Mouse (Mus musculus): ENCODE results near the gene Cftr.

The Cftr gene

GRCm38 (mm10) chr6:18314365-18314943, 144.0 kb downstream of the Cftr start:
- DNase-seq (ENCODE audit: low read depth, low spot score) = no peak

- DNase-seq (ENCODE audit: low read depth, low spot score) = no peak
Measured at GRCm38 (mm10) chr6:18322950-18323349, 152.5 kb downstream of the Cftr start.

DNA sequence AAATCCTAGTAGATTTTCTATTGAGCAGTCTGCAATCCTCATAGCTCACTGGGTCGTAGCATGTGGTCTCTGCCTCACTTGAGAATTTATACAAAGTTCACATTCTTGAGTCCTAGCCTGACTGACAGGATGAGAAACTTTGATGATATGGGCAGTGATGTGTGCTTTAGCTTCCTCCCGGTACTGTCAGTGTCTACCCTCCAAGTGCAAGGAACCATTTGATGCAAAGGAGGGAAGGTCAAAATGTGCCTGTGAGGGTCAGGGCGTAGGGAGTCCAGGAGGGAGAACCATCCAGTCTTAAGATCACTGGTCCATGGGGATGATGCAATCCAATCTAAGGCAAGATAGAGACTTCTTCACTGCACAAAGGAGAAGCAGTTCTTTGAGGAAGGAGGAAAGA, 164.9 kb downstream of the Cftr start:
- no peak for DNase-seq (ENCODE audit: low read depth, low spot score)

DNA sequence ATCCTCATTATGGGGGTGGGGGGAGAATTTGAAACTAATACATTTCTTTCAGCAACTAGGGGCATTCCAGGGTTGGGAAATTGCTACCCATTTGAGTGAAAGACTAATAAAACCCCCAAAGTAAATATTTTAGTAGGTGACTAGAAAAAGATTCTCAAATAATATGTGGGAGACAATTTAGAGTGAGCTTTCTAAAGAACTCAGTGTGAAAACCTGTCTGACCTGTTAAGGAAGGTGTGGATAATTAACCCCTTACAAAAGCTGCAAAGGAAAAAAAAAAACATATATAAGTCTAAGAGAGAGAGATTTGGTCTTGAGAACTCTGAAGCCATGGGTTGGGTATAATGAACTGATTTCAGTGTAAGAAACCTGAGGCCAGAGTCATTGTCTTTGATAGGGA, 167.8 kb downstream of the Cftr start:
- no peak for DNase-seq (ENCODE audit: low read depth, low spot score)

- no peak for DNase-seq (ENCODE audit: low read depth, low spot score)
Measured at GRCm38 (mm10) chr6:18344272-18344671, 173.8 kb downstream of the Cftr start.

DNA sequence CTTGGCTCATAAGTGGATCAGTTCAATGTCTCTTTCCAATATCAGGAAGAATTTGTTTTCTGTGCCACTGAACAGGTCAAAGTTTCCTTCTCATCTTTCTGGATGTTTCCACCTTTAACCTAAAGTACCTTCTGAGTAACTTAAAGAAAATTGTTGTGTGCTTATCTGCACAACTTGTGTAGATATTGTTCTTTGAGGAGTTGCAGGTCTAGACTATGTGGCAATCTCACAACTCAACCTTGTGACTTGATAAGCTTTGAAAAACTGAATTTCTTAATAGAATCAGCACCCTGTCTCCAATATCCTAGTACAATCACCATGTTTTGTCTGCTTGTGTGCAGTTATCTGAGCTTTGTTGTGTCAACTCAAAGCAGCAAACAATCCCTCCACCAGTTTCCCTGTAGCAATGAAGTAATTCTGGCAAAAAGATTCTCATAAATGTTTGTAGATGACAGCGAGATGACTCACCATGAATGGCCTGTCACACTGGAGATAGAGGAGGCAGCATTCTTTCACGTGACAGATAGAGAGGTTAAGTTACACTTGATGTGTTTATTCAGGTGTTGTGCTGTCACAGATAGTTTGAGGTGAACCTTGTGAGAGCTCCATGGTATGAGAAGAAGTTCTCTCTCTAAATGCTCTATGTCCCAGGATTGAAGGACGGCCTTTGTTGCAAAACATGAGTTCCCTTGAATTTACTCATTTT, 178.8 kb downstream of the Cftr start:
- no peak for DNase-seq (ENCODE audit: low read depth, low spot score)

DNA sequence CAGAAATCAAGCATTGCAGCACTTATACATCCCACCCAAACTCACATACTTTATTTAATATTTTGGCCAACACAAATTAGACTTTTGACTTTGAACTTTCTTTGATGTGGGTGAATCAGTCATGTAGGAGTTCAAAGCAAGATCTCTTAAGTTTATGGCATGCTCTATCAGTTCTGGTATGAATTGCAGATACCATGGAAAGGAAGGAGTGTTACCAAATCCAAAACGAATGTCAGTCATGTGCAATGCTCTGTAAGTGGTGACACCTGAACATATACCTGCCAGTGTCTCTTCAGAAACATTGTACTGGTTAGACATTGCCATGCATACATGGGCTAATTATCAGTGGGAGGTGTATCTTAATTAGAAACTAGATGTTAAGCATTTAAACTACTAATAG, 189.7 kb downstream of the Cftr start:
- no peak for DNase-seq (ENCODE audit: low read depth, low spot score)

DNA sequence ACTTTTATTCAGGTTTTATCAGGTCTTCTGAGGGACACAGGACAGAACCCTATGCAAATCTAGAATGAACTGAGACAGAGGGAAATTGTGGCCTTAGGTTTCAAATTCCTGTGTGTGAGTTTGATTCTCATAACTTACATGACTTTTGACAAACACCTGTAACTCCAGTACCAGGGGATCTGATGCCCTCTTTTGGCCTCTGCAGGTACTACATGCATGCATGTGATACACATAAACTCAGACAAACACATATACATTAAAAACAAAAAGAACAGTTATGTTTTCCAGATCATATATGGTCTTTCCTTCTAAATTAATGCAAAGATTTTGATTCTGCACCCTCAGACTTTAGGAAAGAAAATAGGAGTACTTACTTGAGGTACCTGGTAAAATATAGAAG, 190.5 kb downstream of the Cftr start:
- no peak for DNase-seq (ENCODE audit: low read depth, low spot score)

GRCm38 (mm10) chr6:18362232-18362631, 191.7 kb downstream of the Cftr start:
- DNase-seq (ENCODE audit: low read depth, low spot score) = no peak

DNA sequence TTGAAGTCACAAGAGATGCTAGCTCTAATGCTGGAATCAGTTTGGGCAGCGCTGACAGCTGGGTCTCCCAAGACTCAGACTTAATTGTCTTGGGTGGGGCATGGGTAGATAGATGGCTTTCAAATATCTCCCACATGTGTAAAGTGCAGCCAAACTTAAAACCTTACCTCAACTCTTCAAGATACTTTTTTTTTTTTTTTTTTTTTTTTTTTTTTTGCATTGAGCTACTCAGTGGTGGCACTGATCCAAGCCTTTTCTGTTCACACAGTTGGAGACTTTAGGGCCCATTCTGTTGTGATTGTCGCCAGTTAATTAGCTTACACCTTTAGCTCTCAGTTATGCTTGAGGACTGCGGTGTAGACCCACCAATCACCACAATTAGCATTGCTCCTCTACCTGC, 198.6 kb downstream of the Cftr start:
- DNase-seq (ENCODE audit: low read depth, low spot score) = no peak

DNA sequence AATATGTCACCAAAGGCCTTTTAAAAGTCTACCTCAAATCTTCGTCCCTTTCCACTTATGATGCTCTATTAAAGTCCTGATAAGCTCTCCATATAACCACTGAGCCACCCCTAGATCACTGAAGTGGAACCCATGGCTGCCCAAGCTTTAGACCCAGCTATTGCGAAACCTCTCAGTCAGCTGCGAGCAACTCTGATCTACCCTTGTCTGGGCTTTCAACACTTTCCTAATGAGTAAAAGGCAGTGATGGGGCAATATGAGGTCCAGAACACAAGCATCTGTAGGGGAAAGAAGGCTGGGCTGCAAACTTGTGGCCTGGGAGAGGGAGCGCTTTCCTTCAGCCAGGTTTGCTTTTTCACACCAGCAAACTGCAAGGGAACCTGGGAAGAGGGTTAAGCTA, 199.2 kb downstream of the Cftr start:
- no peak for DNase-seq (ENCODE audit: low read depth, low spot score)
